Mouse (Mus musculus) fibroblast of lung, adult 2 months (primary cell): ENCODE measurements around the gene Galnt18.

Experiments
- DNase-seq: peaks from one replicate; pipeline ENCODE4 v3.0.0-alpha.2; 2011; ENCODE audit warnings: low read depth

The Galnt18 gene

GRCm38 (mm10) chr7:111713828-111714600 is 65.8 kb downstream of the Galnt18 start:
- no peak for DNase-seq

GRCm38 (mm10) chr7:111712797-111713196 is 67.0 kb downstream of the Galnt18 start:
- DNase-seq = no peak

GRCm38 (mm10) chr7:111711045-111711808 is 68.5 kb downstream of the Galnt18 start:
- no peak for DNase-seq

GRCm38 (mm10) chr7:111710311-111710710 is 69.5 kb downstream of the Galnt18 start:
- DNase-seq = no peak

- no peak for DNase-seq
These were observed 71.2 kb downstream of the Galnt18 start for GRCm38 (mm10) chr7:111708563-111708962.

GRCm38 (mm10) chr7:111702961-111703360 is 76.8 kb downstream of the Galnt18 start:
- no peak for DNase-seq

GRCm38 (mm10) chr7:111701788-111702187 is 78.0 kb downstream of the Galnt18 start:
- DNase-seq = no peak

- DNase-seq = no peak
These were observed 80.3 kb downstream of the Galnt18 start for GRCm38 (mm10) chr7:111699446-111699845.

- DNase-seq = peak; percentile 76
These were observed 83.6 kb downstream of the Galnt18 start for GRCm38 (mm10) chr7:111696226-111696625.

- DNase-seq = peak; percentile 94
These were observed 85.5 kb downstream of the Galnt18 start for GRCm38 (mm10) chr7:111694312-111694711.

- DNase-seq = no peak
These were observed 87.0 kb downstream of the Galnt18 start for GRCm38 (mm10) chr7:111692641-111693261.

- DNase-seq = no peak
These were observed 99.7 kb downstream of the Galnt18 start for GRCm38 (mm10) chr7:111680108-111680507.

- no peak for DNase-seq
These were observed 103.3 kb downstream of the Galnt18 start for GRCm38 (mm10) chr7:111676483-111676882.

- DNase-seq = no peak
These were observed 107.3 kb downstream of the Galnt18 start for GRCm38 (mm10) chr7:111672467-111672866.

- DNase-seq = peak; percentile 53
These were observed 116.4 kb downstream of the Galnt18 start for GRCm38 (mm10) chr7:111663139-111664073.

- DNase-seq = peak; percentile 32
These were observed 121.2 kb downstream of the Galnt18 start for GRCm38 (mm10) chr7:111658579-111658978.

- DNase-seq = no peak
These were observed 124.8 kb downstream of the Galnt18 start for GRCm38 (mm10) chr7:111655002-111655401.

- DNase-seq = no peak
These were observed 125.3 kb downstream of the Galnt18 start for GRCm38 (mm10) chr7:111654526-111654925.

- DNase-seq = no peak
These were observed 135.4 kb downstream of the Galnt18 start for GRCm38 (mm10) chr7:111644362-111644761.

GRCm38 (mm10) chr7:111638899-111639298 is 140.9 kb downstream of the Galnt18 start:
- DNase-seq = no peak

GRCm38 (mm10) chr7:111638465-111638864 is 141.3 kb downstream of the Galnt18 start:
- DNase-seq = no peak
